Mouse (Mus musculus): ENCODE data around the gene Gzf1. TPM values are rescaled to one million over a fixed set of nuclear protein-coding genes. Genes with fewer than 3 reads are reported as not detected.

The Gzf1 gene
- total RNA-seq (2021), result 10 to 100 TPM; 17.4 to 18.1 TPM
- long read RNA-seq, experiment 1, full-length matches to known transcripts, result 1 of 3 reads
- long read RNA-seq, experiment 1, partial matches to known transcripts, result 0 of 3 reads
- long read RNA-seq, experiment 1, other reads (novel, unspliced or antisense), result 2 of 3 reads
- long read RNA-seq, experiment 2, full-length matches to known transcripts, result 4 of 8 reads
- long read RNA-seq, experiment 2, partial matches to known transcripts, result 1 of 8 reads
- long read RNA-seq, experiment 2, other reads (novel, unspliced or antisense), result 3 of 8 reads

DNA sequence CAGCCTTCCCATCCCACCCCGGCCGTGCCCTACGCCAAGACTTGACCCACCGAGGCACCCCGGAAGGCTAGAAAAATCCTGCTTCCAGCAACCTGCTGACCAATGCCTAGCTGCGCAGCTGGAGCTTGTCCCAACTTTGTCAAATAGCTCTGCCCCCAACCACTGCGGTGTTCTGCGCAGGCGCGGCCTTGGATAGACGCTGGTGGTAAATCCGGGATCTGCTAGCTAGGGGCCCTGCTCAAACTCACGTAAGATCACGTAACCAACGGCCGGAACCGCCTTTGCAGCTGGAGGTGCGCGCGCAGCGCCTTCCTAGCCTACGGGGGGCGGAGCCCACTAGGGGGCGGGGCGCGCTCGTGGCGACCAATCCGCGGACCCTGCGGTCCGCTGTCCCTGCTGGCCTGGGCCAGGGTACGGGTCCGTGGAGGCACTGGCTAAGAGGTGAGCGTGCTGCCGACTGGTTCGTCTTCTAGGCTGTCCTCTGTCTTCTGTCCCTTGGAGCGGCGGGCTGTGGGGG, at the start of gene Gzf1:
Gzf1 (plus strand) TSS at position 249 of the 517 bp plus-strand sequence.
- intact Hi-C loops (cut with DNase I), result no loop called here
- peak; percentile 98 to 99 for DNase-seq

DNA sequence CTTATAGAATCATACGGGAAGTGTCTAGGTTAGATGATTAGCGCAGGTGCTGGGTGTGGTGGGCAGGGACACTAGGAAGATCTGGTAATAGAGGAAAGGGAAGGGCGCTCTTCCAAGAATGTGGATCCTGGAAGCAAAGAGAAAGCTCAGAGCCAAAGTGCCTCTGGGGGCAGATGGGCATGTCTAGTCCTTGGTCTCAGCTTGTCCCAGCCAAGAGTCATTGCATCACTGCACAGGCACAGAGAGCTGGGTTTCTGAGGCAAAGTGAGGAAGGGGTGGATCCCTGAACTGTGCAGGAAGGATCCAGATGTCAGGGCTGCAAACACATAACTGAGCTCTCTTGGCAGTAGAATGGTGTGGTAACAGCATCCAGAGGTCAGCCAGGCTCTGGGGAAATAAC, 49.2 kb upstream of the Gzf1 start:
- peak; percentile 30 to 31 for DNase-seq
- intact Hi-C loops (cut with DNase I), result no loop called here

DNA sequence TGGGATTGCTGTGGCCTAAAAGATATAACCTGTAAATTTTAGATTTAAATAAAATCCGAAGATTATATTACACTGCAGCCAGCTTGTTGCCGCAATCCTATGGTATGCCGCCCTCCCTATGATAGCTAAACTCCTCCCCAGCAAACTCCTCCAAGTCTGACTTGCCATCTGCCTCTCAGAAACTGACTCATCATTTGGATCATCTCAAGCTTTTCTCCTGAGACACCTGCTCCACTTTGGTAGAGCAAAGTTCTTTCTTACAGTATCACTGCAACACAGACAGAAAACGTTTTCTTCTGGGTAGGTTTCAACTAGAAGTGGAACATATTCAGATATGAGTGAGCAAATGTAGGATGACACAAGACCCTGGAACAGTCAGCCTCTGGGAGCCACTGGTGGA, 46.4 kb upstream of the Gzf1 start:
- intact Hi-C loops (cut with DNase I), result no loop called here
- DNase-seq, result no peak

- DNase-seq, result no peak
- intact Hi-C loops (cut with DNase I), result no loop called here
Measured at GRCm38 (mm10) chr2:148642610-148643370, 38.0 kb upstream of the Gzf1 start.

GRCm38 (mm10) chr2:148644421-148645000, 36.3 kb upstream of the Gzf1 start:
- intact Hi-C loops (cut with DNase I), result no loop called here
- no peak for DNase-seq

DNA sequence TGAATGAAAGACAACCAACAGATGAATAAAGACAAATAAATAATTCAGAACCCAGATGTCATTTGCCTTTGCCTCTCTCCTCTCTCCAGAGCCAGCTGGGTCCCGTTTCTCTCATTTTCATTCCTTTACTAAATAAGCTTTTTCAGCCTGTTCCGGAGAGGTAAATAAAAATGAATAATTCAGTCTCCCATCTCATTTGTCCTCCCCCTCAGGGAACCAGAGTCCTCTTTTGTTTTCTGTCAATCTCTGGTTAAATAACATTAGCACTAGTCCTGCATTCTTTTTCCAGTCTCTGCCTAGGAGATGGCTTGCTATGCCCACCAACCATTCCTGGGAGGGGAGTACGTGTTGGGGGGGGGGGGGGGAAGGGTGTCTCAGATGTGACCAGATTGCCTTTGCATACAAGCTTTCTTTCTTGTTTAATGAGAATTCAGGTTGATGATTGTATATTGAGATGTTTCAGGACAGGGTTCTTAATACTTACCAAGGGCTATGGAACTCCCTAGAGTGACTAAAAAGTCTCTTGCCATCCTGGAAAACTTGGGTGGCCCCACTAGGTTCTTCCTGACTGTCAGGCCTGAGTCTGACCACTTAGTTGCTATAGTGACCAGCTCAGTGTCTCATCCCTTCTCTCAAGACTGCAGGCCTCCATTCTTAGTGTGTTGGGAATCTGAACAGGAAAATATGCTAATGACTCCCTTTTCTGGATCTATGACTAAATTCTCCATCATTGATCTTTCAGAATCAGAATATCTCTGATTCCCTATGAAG, 30.1 kb upstream of the Gzf1 start:
- DNase-seq, result no peak
- intact Hi-C loops (cut with DNase I), result loop anchor here (5.0 kb wide), 1 partner anchor 73 kb away; no protein-coding TSS in a partner anchor

DNA sequence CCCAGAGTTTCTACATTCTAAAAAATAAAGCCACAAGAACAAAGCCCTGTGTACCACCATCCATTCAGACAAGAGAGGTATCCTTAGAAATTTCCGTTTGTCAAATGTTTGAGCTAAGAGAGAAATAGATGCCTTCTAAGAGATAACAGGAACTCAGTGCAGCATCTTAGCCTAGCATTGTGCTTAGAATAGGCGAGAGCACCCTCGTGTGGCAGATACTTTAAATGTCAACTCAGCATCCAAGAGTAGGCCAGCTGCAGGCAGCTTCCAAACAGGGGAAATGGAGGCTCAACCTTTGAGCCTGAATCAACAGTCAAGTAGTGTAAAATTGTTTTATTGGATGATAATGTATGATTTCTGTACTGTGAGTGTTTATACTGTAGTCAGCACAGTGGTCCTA, 25.9 kb upstream of the Gzf1 start:
- DNase-seq, result peak; percentile 33 to 50
- intact Hi-C loops (cut with DNase I), result loop anchor here (5.0 kb wide), 2 partner anchors 78 to 533 kb away; no protein-coding TSS in a partner anchor

- intact Hi-C loops (cut with DNase I), result no loop called here
Measured at GRCm38 (mm10) chr2:148663458-148663857, 17.4 kb upstream of the Gzf1 start.

GRCm38 (mm10) chr2:148672199-148673096, 8.4 kb upstream of the Gzf1 start, which contains the start of gene Nxt1:
Nxt1 (plus strand) TSS chr2:148672601.
- intact Hi-C loops (cut with DNase I), result no loop called here
- peak; percentile 98 to 100 for DNase-seq

More at GRCm38 (mm10) chr2:148663458-148663857, 17.4 kb upstream of the Gzf1 start:
- no peak for DNase-seq

DNA sequence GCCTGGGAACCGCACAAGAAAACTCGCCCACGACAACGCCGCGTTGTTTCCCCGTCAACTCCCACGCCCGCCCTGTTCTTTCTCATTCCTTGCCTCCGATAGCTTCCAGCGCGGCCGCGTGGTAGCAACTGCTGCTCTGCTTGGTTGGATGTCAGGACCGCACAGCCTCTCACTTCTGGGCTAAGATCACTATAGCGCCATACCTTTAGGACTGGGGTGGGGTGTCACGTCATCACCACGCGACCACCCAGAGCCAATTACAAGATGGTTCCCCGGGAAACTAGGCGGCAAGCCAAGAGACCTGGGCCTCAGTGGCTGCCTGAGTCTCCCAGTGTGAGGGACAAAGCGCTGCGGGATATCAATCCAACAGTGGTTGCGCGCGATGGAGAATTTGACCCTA, 3.0 kb upstream of the Gzf1 start:
- peak; percentile 17 to 21 for DNase-seq

DNA sequence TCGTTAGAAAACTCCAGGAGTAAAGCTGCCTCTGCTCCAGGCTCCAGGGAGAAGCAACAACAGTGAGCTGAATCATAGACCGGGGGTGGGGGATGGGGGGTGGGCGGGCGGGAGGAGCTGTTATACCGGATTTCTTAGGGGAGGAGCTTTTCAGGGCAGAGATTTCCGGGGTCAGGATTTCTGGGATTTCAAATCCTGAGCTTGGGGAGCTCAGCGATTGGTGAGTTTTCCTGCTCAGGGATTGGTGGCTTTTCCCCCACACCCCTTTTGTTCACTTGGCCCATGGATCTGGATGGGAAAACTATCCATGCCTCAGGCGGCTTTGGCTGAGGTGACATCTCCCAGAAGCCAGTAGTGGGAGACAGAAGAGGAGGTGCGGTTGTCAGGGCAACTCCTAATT, 1.5 kb upstream of the Gzf1 start:
- peak; percentile 27 to 50 for DNase-seq
- intact Hi-C loops (cut with DNase I), result no loop called here

More for the DNA sequence above, 3.0 kb upstream of the Gzf1 start:
- intact Hi-C loops (cut with DNase I), result no loop called here

GRCm38 (mm10) chr2:148681461-148681891, 653 bp downstream of the Gzf1 start:
- intact Hi-C loops (cut with DNase I), result no loop called here

DNA sequence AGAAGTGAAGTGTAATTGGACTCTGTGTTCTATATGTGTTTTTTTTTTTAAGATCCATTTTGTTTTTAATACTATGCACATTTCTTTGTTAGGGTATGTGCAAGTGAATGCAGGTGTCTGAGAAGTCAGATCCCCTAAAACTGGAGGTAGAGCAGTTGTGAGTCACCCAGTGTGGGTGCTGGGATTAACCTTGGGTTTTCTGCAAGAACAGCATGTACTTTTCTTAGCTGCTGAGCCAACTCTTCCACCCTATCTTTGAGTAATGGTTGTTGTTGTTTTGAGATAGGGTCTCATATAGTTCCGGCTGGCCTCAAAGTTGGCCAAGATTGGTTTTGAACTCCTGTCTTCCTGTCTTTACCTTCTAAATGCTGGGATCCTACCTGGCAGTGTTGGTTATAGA, 2.2 kb downstream of the Gzf1 start:
- DNase-seq, result no peak
- intact Hi-C loops (cut with DNase I), result no loop called here

More at GRCm38 (mm10) chr2:148681461-148681891, 653 bp downstream of the Gzf1 start:
- DNase-seq, result peak; percentile 34

DNA sequence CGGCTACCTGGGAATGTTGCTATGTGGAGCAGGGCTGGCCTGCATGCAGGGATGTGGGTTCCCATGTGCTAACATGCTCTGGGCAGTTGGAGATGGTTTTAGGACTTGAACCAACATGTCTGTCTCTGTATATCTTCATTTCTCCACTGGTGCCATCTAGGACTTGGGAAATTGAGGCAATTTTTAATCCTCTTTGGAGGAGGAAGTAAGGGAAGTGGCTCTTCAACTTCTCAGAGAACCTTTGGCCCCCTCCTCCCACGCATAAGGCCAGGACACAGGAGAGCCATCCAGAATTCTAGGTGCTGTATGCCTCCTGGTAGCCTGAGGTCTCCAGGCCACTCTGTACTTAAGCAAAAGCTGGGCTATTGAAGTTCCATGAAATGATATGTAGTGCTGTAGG, 4.1 kb downstream of the Gzf1 start:
- no peak for DNase-seq

DNA sequence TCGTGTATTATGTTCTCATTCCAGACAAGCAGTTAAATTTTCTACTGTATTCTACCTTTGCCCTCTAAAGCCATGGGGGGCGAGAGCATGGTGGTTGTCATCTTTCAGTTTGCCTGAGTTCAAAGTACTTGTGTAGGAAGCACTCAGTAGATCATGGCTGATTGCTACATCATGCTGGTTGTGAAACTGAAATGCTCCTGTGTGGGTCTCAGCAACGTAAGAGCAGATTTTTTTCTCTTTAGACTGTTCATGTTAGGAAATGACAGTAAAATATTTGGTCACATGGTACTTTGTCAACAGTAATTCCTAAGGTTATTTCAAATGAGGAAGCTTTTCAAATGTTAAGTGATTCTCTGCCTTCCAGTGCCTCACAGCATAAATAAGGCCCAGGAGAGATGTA, 4.9 kb downstream of the Gzf1 start:
- intact Hi-C loops (cut with DNase I), result no loop called here
- no peak for DNase-seq

More for the DNA sequence above, 4.1 kb downstream of the Gzf1 start:
- intact Hi-C loops (cut with DNase I), result no loop called here

GRCm38 (mm10) chr2:148686862-148687261, 6.0 kb downstream of the Gzf1 start:
- no peak for DNase-seq
- intact Hi-C loops (cut with DNase I), result no loop called here

DNA sequence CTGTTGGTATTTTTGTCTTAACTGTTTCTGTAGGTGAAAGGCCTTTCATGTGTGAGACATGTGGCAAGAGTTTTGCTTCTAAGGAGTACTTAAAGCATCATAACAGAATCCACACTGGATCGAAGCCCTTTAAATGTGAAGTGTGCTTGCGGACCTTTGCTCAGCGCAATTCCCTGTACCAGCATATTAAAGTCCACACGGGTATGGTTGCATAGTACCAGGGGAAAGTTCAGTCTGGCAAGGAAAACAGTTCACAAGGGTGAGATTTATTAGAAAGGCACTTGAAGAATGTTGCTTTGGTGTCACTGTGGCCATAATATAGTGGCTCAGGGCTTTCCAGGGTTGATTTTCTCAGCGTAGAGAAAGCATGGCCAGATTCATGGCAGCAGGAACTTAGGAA, 7.1 kb downstream of the Gzf1 start:
- intact Hi-C loops (cut with DNase I), result no loop called here
- DNase-seq, result no peak

DNA sequence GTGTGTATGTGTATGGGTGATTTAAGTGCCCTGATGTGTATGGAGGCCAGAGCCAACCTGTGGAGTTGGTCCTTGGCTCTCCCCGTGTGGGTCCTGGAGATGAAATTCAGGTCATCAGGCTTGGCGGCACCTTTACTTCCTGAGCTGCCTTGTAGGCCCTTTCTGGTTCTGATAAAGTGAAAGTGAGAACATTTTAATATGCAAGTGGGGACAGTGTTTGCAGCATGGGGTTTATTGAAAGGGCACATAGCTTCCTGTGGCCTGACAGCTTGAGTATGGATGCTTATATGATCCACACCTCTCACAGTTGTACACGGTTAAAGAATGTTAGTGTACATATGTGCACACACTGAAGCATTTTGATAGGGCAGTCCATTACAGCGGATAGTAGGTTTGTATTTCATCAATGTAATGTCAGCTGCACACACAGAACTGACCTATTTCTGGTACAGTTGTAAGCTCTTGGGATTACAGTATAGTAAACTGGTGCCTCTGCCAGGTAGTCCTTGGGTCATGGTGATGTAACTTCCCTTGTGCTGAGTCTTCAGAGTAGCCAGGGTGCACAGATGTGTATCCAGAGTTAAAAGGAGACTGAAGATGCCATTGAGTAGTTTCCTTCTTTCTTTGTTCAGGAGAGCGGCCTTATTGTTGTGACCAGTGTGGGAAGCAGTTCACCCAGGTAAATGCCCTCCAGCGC, 8.8 kb downstream of the Gzf1 start:
- no peak for DNase-seq
- intact Hi-C loops (cut with DNase I), result no loop called here

DNA sequence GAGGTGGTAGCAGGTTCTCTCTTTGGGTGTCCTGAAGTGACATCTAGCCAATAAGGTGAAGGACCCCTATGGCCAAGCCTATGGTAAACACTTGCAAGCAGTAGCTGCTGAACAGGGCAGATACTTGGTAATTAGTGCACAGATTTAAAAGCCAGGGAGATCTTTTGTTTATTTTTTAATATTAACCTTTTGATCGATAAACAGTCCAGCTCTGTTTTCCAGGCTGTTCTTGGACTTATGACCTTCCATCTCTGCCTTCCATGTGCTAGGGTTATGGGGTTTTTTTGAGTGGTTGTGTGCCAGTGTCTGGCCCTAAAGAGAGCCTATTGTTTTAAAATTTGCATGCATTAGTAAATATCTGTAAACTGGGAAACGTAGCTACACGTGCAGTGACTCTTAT, 9.5 kb downstream of the Gzf1 start:
- intact Hi-C loops (cut with DNase I), result no loop called here

More for the DNA sequence above, 9.5 kb downstream of the Gzf1 start:
- DNase-seq, result no peak

Data from gastrocnemius, postnatal 36 days (tissue).